13 mouse cellular contexts compared by ENCODE assay signal in genomic region chr5:118143211-118144026, GRCm38 (mm10). TPM values are rescaled to one million over a fixed set of nuclear protein-coding genes. Genes with fewer than 3 reads are reported as not detected.
A peak's percentile ranks its signal among the peaks of the same experiment; 100 is the strongest.
DNase-seq lines count a peak whose midpoint lies in the region; TF ChIP-seq lines count a peak whose summit lies in the region.
"Had no signal": no experiment of that assay in that cellular context is flagged by ENCODE, and none has a peak within 500 bp of the region (broad histone marks: within the 10 kb centered on the region; RNA-seq: fewer than 3 reads in every experiment).

No protein-coding gene starts in this region.

- intact Hi-C loops in gastrocnemius, postnatal 14 days (cut with DNase I; ENCODE audit: low total_unique reads) = no loop called here
- intact Hi-C loops in heart, postnatal 25 days (cut with DNase I) = no loop called here

- H3K4me3 ChIP-seq in layer of hippocampus, adult 2 months = no peak overlapping the region
- H3K4me3 ChIP-seq: embryonic facial prominence, embryonic 12.5 days; midbrain, embryonic 12.5 days had no signal

- peak overlapping the region; percentile 40; the same call in 1 of the 2 replicates for H3K27ac ChIP-seq in layer of hippocampus, adult 2 months
- H3K27ac ChIP-seq: embryonic facial prominence, embryonic 12.5 days; midbrain, embryonic 12.5 days had no signal

- TF ChIP-seq CTCF in layer of hippocampus, adult 2 months (conservative IDR thresholded peaks at IDR 0.05) = no peak

- DNase-seq in layer of hippocampus, adult 2 months (ENCODE audit: low spot score in 2 of 2) = no peak
- DNase-seq in layer of hippocampus, postnatal 10 days (ENCODE audit: low spot score in 2 of 2) = no peak
- DNase-seq in gastrocnemius, postnatal 14 days = peak; percentile 54
- peak; percentile 70 for DNase-seq in heart, postnatal 25 days (ENCODE audit: low spot score)
- DNase-seq in kidney, postnatal 25 days = peak; percentile 58 to 86
- DNase-seq in embryo, embryonic 11 days = no peak
- no peak for DNase-seq in layer of hippocampus, postnatal 36 days
- DNase-seq in ovary, postnatal 10 days (ENCODE audit: low spot score) = no peak
- DNase-seq: left cerebral cortex, postnatal 4 days; lung, adult 18-20 months; thymus, adult 2 months had no signal

RNA-seq across cellular contexts. Expression of gene Fbxw8, which starts 11.8 kb away (rescaled TPM):
- 10 to 100 TPM; 33.0 to 36.4 TPM for total RNA-seq in layer of hippocampus, adult 2 months (2021)
- 10 to 100 TPM; 39.8 to 42.4 TPM for total RNA-seq in layer of hippocampus, postnatal 10 days (2021)
- 10 to 100 TPM; 24.0 to 27.1 TPM for total RNA-seq in gastrocnemius, postnatal 14 days (2021)
- total RNA-seq in heart, postnatal 25 days (2021) = 10 to 100 TPM; 40.3 to 43.6 TPM
- total RNA-seq in layer of hippocampus, postnatal 36 days (2021) = 10 to 100 TPM; 35.2 to 37.7 TPM

RNA-seq across cellular contexts. Expression of gene Hrk, which starts 21.0 kb away (rescaled TPM):
- 10 to 100 TPM; 35.1 to 38.4 TPM for total RNA-seq in layer of hippocampus, adult 2 months (2021)
- 10 to 100 TPM; 45.3 to 48.5 TPM for total RNA-seq in layer of hippocampus, postnatal 10 days (2021)
- total RNA-seq in gastrocnemius, postnatal 14 days (2021) = under 1 TPM; 0.09 to 0.25 TPM
- total RNA-seq in heart, postnatal 25 days (2021) = under 1 TPM; 0.56 to 0.88 TPM
- total RNA-seq in layer of hippocampus, postnatal 36 days (2021) = 10 to 100 TPM; 38.0 to 40.2 TPM

Comparison
In these comparisons a context has a peak if more than half of its experiments do, and no peak if none do; other contexts are left out.
1. DNase-seq: peak in gastrocnemius, postnatal 14 days (single experiment), heart, postnatal 25 days (single experiment) and kidney, postnatal 25 days (2 of 2); none in layer of hippocampus, adult 2 months (0 of 2), layer of hippocampus, postnatal 10 days (0 of 2), embryo, embryonic 11 days (single experiment), layer of hippocampus, postnatal 36 days (0 of 2) and ovary, postnatal 10 days (single experiment).
2. RNA of gene Hrk, which starts 21.0 kb away (total RNA-seq): 45.3 to 48.5 TPM in layer of hippocampus, postnatal 10 days, 38.0 to 40.2 TPM in layer of hippocampus, postnatal 36 days and 35.1 to 38.4 TPM in layer of hippocampus, adult 2 months; 0.56 to 0.88 TPM in heart, postnatal 25 days and 0.09 to 0.25 TPM in gastrocnemius, postnatal 14 days; every median in the first group is over 10 times any median in the second.